Mouse (Mus musculus) limb, embryonic 13.5 days (tissue): ENCODE results near the gene Ccdc191. TPM values are rescaled to one million over a fixed set of nuclear protein-coding genes. Genes with fewer than 3 reads are reported as not detected.

Experiments used
- ATAC-seq: fragments of 200-750 bp; cut with Nextera tagmentation; 2 replicates; pipeline ENCODE4 v1.8.0; 2017; ENCODE audit warnings: low read depth, moderate number of reproducible peaks, moderate TSS enrichment; ENCODE audit not compliant: low FRiP score
- H3K27ac ChIP-seq: fragments of 300-500 bp; sonication (generic); 2 replicates; pipeline ENCODE4 v1.5.1; 2015; ENCODE audit warnings: inconsistent platforms, mild to moderate bottlenecking, moderate library complexity
- H3K27me3 ChIP-seq: fragments of 300-500 bp; sonication (generic); 2 replicates; pipeline ENCODE4 v1.6.1; 2015; ENCODE audit warnings: mild to moderate bottlenecking, inconsistent platforms
- H3K36me3 ChIP-seq: fragments of 300-500 bp; sonication (generic); 2 replicates; pipeline ENCODE4 v1.6.1; 2015; ENCODE audit warnings: inconsistent platforms, mild to moderate bottlenecking, moderate library complexity
- H3K4me1 ChIP-seq: fragments of 300-500 bp; sonication (generic); 2 replicates; pipeline ENCODE4 v1.6.1; 2015; ENCODE audit warnings: inconsistent platforms
- H3K4me2 ChIP-seq: fragments of 300-500 bp; sonication (generic); replicated peaks from 2 replicates; pipeline ENCODE4 v1.6.1; 2015; ENCODE audit warnings: inconsistent platforms, mild to moderate bottlenecking, moderate library complexity
- H3K4me3 ChIP-seq: fragments of 300-500 bp; sonication (generic); 2 replicates; pipeline ENCODE4 v1.5.1; 2015; ENCODE audit warnings: moderate library complexity, mild to moderate bottlenecking, inconsistent platforms
- H3K9ac ChIP-seq: fragments of 300-500 bp; sonication (generic); 2 replicates; pipeline ENCODE4 v1.6.1; 2015; ENCODE audit warnings: mild to moderate bottlenecking, inconsistent platforms
- H3K9me3 ChIP-seq: fragments of 300-500 bp; sonication (generic); 2 replicates; pipeline ENCODE4 v1.6.1; 2016; ENCODE audit warnings: inconsistent platforms
- WGBS: fragments of 180-500 bp; shearing (Covaris S2); methylation state at CpG from one replicate; pipeline ENCODE4 v1.1.7; 2015; 5-methylcytosine and 5-hydroxymethylcytosine counted together
- microRNA-seq: library from miRNA; unstranded; fragments of <30 nt; microRNA quantifications from one replicate; pipeline ENCODE4, GENCODE M21; 2016
- polyA plus RNA-seq: library from polyadenylated mRNA; unstranded; fragments of >200 nt; fragmentation: Nextera tagmentation; extraction: Ambion mirVana; gene quantifications from 2 replicates; pipeline ENCODE4 v1.2.1, GENCODE M21; 2015

The Ccdc191 gene
- polyA plus RNA-seq, 1 experiment from 2014 or later = 13.6 TPM

DNA sequence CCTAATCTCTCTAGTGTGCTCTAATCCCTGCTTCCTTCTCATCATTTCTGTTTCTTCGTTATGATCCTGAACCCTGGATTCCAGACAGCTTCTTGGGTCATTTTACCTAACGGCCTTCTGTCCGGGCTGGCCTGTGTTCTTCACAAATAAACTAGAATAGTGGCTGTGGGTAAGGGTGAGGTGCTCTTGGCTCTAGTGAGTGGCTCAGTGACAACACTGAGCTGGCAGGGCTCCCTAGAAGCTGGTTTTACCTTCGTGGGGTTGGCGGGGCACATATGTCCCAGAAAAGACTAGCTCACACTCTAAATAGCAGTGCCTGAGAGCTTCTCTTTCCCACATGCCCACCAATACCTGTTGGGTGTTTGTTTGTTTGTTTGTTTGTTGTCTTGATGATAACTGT, 109.9 kb downstream of the Ccdc191 start:
- H3K27me3 ChIP-seq = no peaks in the 10 kb centered on the region
- no peak overlapping the region for H3K4me3 ChIP-seq
- H3K4me2 ChIP-seq = no peak overlapping the region
- WGBS = 69% methylated on average over 5 of the region's 5 CpGs
- H3K36me3 ChIP-seq = no peaks in the 10 kb centered on the region
- H3K4me1 ChIP-seq = no peaks in the 10 kb centered on the region
- no peak overlapping the region for H3K9ac ChIP-seq
- no peaks in the 10 kb centered on the region for H3K9me3 ChIP-seq
- no peak overlapping the region for H3K27ac ChIP-seq
- no peak for ATAC-seq

DNA sequence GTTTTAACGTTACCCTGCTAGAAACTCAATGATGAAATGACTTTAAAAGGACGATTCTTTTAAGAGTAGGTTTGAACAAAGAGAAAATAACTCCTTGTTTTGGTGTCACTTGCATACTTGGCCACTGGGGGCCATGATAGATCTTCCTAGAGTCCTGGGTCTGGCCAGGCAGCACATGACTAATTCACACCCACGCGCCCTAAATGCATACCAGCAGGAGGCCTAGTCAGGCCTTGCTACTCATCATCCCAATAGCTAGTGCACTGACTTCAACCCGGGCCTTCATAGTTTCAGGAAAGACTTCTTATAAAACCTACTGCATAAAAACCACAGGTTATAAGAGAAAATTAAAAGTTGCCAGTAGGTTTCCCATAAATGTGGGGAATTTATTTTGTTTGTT, 112.5 kb downstream of the Ccdc191 start:
- no peak overlapping the region for H3K9ac ChIP-seq
- H3K27me3 ChIP-seq = no peaks in the 10 kb centered on the region
- H3K4me2 ChIP-seq = no peak overlapping the region
- no peaks in the 10 kb centered on the region for H3K4me1 ChIP-seq
- H3K36me3 ChIP-seq = no peaks in the 10 kb centered on the region
- ATAC-seq = no peak
- no peaks in the 10 kb centered on the region for H3K9me3 ChIP-seq
- 64% methylated on average over 5 of the region's 5 CpGs for WGBS
- no peak overlapping the region for H3K27ac ChIP-seq
- no peak overlapping the region for H3K4me3 ChIP-seq

DNA sequence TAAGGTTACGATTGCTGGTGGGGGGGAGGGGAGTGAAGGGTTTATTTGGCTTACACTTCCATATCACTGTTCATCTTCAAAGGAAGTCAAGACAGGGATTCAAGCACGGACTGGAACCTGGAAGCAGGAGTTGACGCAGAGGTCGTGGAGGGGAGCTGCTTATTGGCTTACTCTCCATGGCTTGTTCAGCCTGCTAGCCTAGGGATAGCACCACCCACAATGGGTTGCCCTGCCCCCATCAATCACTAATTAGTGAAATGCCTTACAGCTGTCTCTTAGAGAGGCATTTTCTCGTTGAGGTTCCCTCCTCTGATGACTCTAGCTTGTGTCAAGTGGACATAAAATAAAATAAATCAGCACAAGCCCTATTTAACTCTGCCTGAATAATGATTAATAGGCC, 121.4 kb downstream of the Ccdc191 start:
- Histone ChIP-seq H3K9me3 (no peaks in the 10 kb centered on the region), H3K9ac (no peak overlapping the region), H3K27me3 (no peaks in the 10 kb centered on the region), H3K27ac (no peak overlapping the region), H3K36me3 (no peaks in the 10 kb centered on the region), H3K4me3 (no peak overlapping the region), H3K4me2 (no peak overlapping the region), H3K4me1 (no peaks in the 10 kb centered on the region)
- ATAC-seq = 0 out of 2 replicates have a peak, but pooled peaks have one; percentile 24
- 60% methylated on average over 5 of the region's 5 CpGs for WGBS

Small RNA genes within 50 kb of the gene (microRNA-seq; reads per million reads assigned to microRNA genes)
- gene Mir3470b = not detected

Other genes with a start within 250 kb of the Ccdc191 start
- gene Tigit, start 225.7 kb upstream of the Ccdc191 start, polyA plus RNA-seq = 0.22 TPM in 1 of 2 replicates, not detected in the other
- not detected in 2 replicates for gene Drd3, start 135.8 kb upstream of the Ccdc191 start, polyA plus RNA-seq
- 29.3 and 30.0 TPM in 2 replicates for gene Qtrt2, start 37.0 kb downstream of the Ccdc191 start, polyA plus RNA-seq
- gene Zdhhc23, start 90.0 kb downstream of the Ccdc191 start, polyA plus RNA-seq = 0.62 and 0.70 TPM in 2 replicates
- gene Gramd1c, start 173.5 kb downstream of the Ccdc191 start, polyA plus RNA-seq = 6.6 and 7.0 TPM in 2 replicates
- gene Atp6v1a, start 249.9 kb downstream of the Ccdc191 start, polyA plus RNA-seq = 44.2 and 46.2 TPM in 2 replicates